Mouse (Mus musculus) left cerebral cortex, postnatal 36 days (tissue): ENCODE measurements around the gene Pcnx2. TPM values are rescaled to one million over a fixed set of nuclear protein-coding genes. Genes with fewer than 3 reads are reported as not detected.

ENCODE experiments used
- DNase-seq, 2 experiments: peaks; one replicate each; pipeline ENCODE4 v3.0.0; 2021 to 2022; ENCODE audit warnings: low spot score in 2 of 2, mixed read lengths in 1 of 2
- intact Hi-C: fragments of 180-260 bp; cut with DNase I; formaldehyde crosslinking; loops from one replicate; pipeline ENCODE4 v1.15.1; 2025
- total RNA-seq, 2 experiments: library from RNA; stranded (reverse); gene quantifications; 2 replicates each; pipeline ENCODE4 v1.2.3; 2021

The Pcnx2 gene
- total RNA-seq, 2 experiments from 2014 or later, result 87.6 to 97.2 TPM

- DNase-seq, result no peak
- intact Hi-C loops, result no loop called here
Observed at GRCm38 (mm10) chr8:125843122-125843836, 54.8 kb downstream of the Pcnx2 start.

DNA sequence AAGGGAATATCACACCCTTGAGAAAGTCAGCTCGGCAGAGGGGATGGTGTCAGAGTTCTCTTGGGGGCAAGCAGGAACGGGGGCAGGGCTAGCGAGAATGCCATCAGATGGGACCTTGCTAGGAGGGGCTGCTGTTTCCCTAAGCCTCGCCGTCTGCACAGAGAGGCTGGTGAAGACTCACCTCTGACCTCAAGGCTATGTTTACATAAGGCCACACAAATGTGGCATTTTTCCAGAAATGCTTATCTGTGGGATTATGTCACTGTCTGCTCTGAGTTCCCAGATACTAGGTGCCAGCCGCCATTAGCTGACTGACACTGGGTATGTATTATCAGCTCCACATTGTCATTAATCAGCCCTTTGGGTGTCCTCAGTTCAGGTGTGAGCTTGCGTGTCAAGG is 56.0 kb downstream of the Pcnx2 start:
- no peak for DNase-seq
- intact Hi-C loops, result no loop called here

- DNase-seq, result no peak
- intact Hi-C loops, result loop anchor here (5.0 kb wide), 1 partner anchor 48 kb away; no protein-coding TSS in a partner anchor
Observed at GRCm38 (mm10) chr8:125824688-125825087, 73.4 kb downstream of the Pcnx2 start.

DNA sequence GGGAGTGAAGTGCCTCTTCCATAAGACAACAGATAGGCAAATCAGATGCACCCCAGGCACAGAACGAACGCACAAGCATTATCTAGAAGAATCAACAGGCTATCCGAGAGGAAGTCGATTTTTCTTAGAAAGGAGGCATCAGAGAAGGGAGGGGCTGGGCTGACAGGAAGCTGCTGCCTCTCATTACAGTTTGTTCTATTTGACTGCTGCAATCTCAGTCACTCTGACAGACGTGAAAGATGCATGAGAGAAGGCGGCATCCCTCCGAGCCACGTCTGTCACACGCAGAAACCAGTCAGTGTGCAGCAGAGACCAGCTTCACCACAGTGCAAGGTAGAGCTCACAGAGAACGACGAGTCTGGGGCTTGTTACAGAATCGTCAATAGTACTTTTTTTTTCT is 74.4 kb downstream of the Pcnx2 start:
- intact Hi-C loops, result loop anchor here (5.0 kb wide), 1 partner anchor 49 kb away; no protein-coding TSS in a partner anchor
- no peak for DNase-seq

DNA sequence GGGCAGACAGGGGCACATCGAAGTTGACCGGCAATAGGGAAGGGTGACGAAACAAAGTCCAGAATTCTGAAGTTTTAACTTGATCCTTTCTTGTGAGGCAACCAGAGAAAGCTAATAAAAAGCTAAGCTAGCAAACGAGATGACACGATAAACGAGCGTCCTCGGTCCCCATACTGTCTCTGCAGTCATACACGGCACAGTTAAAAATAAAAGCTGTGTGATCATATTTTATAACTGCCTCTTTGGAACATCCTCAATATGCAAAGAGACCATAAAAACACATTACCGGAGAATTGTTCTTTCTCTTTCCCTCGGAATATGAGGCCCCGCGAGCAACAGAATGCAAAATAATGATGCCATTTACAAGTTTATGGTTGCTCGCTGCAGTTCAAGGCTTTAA is 76.1 kb downstream of the Pcnx2 start:
- DNase-seq, result no peak
- intact Hi-C loops, result loop anchor here (5.0 kb wide), 1 partner anchor 50 kb away; no protein-coding TSS in a partner anchor

DNA sequence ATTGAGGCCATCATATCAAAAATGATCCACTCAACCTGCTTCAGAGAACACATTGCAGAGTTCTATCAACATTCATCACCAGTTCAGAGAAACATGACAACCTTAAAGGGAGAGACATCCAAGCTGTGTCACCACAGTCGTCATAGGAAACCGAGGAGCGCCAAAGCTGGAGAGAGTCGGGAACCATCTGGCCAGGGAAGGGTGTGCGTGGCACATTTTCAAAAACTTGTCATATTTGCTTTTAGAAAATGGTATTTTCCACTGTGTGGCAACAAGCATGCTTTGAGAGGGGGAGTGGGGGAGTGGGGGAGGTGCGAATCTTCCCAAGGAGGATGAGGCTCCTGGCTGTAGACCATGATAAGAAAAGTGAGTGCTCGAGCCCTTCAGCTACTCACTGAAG is 78.3 kb downstream of the Pcnx2 start:
- intact Hi-C loops, result loop anchor here (5.0 kb wide), 1 partner anchor 53 kb away; no protein-coding TSS in a partner anchor
- DNase-seq, result peak; percentile 50 to 60

DNA sequence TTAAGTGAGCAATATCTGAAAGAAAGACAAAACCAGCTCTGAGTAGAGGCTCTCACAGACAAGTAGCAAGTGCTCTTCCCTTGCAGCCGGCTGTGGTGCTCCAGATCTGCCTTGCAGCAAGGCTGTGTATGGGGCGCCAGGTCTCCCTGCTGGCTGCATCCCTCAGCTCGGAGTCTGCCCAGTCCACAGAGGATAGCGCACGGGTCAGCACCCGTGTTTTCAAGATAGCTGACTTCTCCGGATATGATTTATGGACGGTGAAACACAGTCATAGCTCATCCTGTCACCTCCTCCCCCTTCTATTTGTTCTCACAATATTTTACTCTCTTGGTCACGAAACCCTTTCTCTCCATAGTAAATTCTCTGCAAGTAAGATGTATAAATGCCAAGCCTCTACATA is 79.3 kb downstream of the Pcnx2 start:
- DNase-seq, result no peak
- intact Hi-C loops, result no loop called here

DNA sequence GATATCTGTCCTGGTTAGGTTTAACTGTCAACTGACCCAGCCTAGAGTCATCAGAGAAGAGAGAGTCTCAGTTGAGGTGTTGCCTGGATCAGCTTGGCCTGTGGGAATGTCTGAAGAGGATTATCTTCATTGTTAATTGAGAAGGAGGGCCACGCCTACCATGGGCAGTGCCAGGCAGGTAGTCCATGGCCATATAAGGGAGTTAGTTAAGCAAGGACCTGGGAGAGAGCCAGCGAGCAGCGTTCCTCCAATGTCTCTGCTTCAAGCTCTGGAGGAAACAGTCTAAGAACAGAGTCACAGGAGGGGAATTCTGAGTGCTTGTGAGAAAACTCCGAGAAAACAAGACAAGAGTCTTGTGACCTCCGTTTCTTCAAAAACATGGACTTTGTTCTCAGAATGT is 81.4 kb downstream of the Pcnx2 start:
- intact Hi-C loops, result no loop called here
- no peak for DNase-seq

DNA sequence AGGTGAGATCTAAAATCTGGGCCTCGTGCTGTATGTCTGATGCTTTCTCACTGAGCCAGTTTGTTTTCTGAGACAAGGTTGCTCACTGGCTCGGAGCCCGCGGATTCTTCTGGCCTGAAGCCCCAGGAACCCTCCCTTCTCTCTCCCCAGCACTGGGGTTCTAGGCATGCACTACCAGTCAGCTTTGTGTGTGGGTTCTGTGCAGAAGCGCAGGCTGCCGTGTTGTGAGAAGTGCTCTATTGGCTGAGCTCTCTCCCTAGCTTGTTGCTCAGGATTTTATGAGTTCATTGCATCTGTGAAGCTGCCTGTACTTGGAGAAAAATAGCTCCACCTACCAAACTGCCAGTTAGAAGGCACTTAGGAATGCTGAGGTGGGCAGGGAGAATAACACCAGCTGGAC is 89.3 kb downstream of the Pcnx2 start:
- intact Hi-C loops, result no loop called here

DNA sequence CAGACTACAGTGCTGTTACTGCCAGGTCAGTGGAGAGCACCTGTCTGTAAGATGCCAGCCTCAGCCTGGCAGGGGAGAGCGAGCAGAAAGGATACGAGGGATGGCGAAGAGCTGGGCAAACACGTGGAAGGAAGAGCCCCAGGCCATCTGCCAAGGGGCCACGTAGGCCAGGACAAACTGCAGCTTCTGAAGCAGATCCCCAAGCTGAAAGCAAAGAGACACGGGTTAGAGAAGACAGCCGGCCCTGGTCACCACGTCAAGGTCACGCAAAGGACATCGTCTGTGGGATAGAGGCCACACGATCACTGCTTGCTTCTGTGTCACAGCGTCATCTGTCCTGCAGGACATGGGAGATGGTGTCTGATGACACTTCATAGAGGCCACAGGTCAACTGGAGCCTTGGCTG is 90.2 kb downstream of the Pcnx2 start:
- DNase-seq, result no peak
- intact Hi-C loops, result no loop called here

More for the DNA sequence above, 89.3 kb downstream of the Pcnx2 start:
- DNase-seq, result peak; percentile 76 to 78

DNA sequence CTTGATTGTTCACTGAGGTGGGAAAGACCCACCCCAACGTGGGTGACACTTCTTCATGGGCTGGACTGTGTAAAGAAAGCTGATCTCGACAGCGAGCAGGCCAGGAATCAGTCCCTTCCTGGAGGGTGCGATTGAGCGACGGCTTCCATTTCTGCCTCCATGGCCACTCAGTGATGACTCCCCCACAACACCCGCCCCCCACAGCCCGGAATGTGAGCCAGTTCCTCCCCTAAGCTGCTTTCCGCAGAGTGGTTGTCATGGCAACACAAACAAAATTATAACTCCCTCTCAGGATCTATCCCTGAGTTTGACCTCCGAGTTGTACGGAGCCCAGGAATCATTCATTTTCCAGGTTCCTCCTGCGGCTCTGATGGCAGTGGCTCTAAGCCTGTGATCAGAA is 91.7 kb downstream of the Pcnx2 start:
- intact Hi-C loops, result no loop called here
- peak; percentile 46 to 47 for DNase-seq

- no peak for DNase-seq
- intact Hi-C loops, result no loop called here
Observed at GRCm38 (mm10) chr8:125796970-125797369, 101.1 kb downstream of the Pcnx2 start.

DNA sequence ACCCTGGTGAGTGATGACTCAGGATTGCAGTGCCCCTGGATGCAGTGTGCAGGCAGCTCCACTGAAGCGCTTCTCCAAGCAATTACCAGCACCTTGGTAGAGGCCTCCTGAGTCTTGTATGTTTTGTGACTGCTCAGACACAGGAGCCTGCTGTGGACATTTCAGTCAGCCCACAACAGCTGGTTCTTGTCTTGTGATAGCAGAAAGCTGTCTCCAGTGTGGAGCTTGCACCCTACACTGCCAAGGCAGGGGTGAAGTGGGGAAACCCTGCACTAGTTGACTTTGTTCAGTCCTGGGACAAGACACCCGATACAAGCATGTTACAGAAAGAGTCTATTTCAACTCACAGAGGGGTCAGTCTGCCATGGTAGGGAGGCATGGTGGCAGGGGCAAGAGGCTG is 102.8 kb downstream of the Pcnx2 start:
- intact Hi-C loops, result no loop called here

DNA sequence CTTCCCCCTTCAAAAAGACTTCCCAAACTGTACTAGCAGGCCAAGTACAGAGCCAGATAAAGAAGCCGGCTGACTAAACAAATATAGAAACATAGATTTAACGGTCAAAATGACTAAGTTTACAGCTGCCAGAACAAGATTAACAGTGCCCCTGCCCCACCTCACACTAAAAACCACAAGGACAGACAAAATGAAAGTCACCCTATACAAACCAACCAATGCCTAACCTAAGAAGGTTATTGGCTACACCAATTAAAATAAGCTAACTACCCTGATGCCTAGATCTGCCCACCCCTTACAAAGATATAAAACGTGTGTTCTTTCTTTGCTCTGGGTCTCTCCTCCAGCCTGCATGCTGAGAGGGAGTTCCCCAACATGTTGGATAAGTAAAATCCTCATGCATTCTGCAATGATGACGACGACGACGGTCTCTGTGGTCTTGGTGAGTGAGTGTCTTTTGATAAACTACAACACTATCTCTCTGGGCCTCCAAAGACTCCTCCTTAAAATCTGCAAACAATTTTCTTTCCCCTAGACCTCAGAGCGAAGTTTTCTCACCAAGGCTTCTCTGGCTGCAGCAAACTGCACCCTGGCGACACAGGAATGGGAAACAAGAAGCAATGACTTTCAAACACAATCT is 105.2 kb downstream of the Pcnx2 start:
- DNase-seq, result no peak
- intact Hi-C loops, result no loop called here

More for the DNA sequence above, 102.8 kb downstream of the Pcnx2 start:
- no peak for DNase-seq

DNA sequence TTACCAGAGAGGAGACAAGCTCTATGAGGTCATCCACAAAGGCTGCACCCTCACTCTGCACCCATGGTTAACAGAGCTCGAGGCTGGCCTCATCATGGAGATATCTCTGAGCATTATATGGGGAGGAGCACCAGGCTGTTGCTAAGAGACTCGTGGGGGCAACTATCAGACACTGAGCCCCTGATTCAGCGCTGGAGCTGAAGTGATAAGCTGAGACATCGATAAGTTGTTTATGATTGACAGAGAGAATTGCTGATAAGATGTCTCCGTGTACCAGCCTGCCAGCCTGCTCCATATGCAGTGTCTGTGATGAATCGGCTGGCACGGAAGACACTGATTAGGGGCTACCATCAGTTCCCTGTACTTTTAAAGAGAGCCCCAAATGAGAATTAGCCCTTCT is 111.2 kb downstream of the Pcnx2 start:
- intact Hi-C loops, result no loop called here
- DNase-seq, result no peak

GRCm38 (mm10) chr8:125782161-125782560 is 116.0 kb downstream of the Pcnx2 start:
- no peak for DNase-seq
- intact Hi-C loops, result no loop called here

GRCm38 (mm10) chr8:125779656-125780055 is 118.5 kb downstream of the Pcnx2 start:
- no peak for DNase-seq
- intact Hi-C loops, result no loop called here

DNA sequence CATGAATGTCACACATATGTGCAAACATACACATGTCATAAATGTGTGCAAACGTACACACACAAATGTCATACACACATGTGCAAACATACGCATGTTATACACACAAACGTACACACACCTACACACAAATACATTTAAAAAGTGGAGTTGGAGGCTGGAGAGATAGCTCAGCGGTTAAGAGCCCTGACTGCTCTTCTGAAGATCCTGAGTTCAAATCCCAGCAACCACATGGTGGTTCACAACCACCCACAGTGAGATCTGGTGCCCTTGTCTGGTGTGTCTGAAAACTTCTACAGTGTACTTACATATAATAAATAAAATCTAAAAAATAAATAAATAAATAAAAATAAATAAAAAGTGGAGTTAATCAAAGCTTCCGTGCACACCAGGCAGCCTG is 119.2 kb downstream of the Pcnx2 start:
- intact Hi-C loops, result no loop called here
- DNase-seq, result no peak

GRCm38 (mm10) chr8:125777478-125778164 is 120.5 kb downstream of the Pcnx2 start:
- intact Hi-C loops, result no loop called here
- no peak for DNase-seq

- intact Hi-C loops, result no loop called here
- no peak for DNase-seq
Observed at GRCm38 (mm10) chr8:125776800-125777199, 121.3 kb downstream of the Pcnx2 start.

- intact Hi-C loops, result no loop called here
- DNase-seq, result no peak
Observed at GRCm38 (mm10) chr8:125776314-125776713, 121.8 kb downstream of the Pcnx2 start.
